Mouse (Mus musculus): ENCODE results near the gene Bsn.

- no peak for TF ChIP-seq CTCF (IDR thresholded peaks at IDR 0.05; ENCODE audit: extremely low read depth, insufficient read depth, low read length)
- TF ChIP-seq POLR2A (IDR thresholded peaks at IDR 0.05; ENCODE audit: extremely low read depth, insufficient read depth, low read length), result no peak
Observed at GRCm38 (mm10) chr9:108115290-108116077, 74.7 kb downstream of the Bsn start.

Data from cortical plate, adult 2 months (tissue).